In the genomic region with DNA sequence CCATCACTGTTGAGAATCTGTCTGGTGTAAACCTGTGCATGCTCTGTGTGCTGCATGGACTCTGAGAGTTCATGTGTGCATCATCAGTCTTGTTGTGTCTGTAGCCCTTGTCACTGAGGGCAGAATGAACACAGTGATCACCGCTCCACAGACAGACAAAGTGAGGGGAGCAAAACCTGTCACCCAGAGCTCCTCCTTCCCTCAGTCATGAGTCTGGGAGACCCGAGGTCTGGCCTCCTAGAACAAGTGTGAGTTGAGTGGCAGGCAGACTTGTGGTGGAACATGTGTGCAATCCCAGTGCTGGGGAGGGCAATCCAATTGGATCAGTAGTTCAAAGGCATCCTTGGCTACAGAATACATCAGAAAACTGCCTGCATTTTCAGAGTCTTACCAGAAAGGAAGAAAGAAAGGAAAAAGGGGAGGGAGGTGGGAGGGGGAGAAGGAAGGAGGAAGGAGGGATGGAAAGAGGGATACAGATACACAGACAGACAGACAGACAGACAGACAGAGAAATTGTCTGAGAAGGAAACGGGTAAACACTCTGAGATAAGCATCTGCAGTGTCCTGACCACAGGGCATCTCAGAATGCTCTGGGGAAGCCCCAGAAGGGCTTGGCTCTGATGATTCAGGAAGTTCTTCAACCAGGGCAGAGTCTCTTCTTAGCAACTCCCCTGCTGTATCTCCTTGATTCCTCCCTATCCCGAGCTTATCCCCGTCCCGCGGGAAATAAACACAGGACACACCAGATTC, we compare ENCODE assay signal across 8 mouse cellular contexts. TPM values are rescaled to one million over a fixed set of nuclear protein-coding genes. Genes with fewer than 3 reads are reported as not detected.
DNase-seq lines count a peak whose midpoint lies in the region; ATAC-seq and TF ChIP-seq lines count a peak whose summit lies in the region.

No protein-coding gene starts in this region.

- no peak overlapping the region for H3K4me3 ChIP-seq in forebrain, postnatal 0 days (ENCODE audit: low read depth, low read length)
- H3K4me3 ChIP-seq in lung, postnatal 0 days (ENCODE audit: low read depth, low read length): no peak overlapping the region

- H3K9me3 ChIP-seq in forebrain, postnatal 0 days (ENCODE audit: low read length): no peaks in the 10 kb centered on the region
- H3K9me3 ChIP-seq in lung, postnatal 0 days (ENCODE audit: low read length): no peaks in the 10 kb centered on the region

- DNase-seq in adrenal gland, postnatal 10 days: peak; percentile 7
- no peak for DNase-seq in adrenal gland, postnatal 36 days
- peak; percentile 5 for DNase-seq in forebrain, postnatal 0 days
- peak; percentile 39 for DNase-seq in lung, postnatal 0 days (ENCODE audit: low spot score)
- DNase-seq in splenic B cell, adult 2 months (ENCODE audit: low read depth, low spot score): peak; percentile 78
- no peak for DNase-seq in layer of hippocampus, postnatal 14 days (ENCODE audit: low spot score in 2 of 2)
- no peak for DNase-seq in layer of hippocampus, adult 9-10 months (ENCODE audit: low spot score)

- no peak for TF ChIP-seq EP300 in lung, postnatal 0 days (IDR thresholded peaks at IDR 0.05)

- H3K36me3 ChIP-seq in forebrain, postnatal 0 days (ENCODE audit: insufficient read depth): no peaks in the 10 kb centered on the region
- no peaks in the 10 kb centered on the region for H3K36me3 ChIP-seq in lung, postnatal 0 days (ENCODE audit: insufficient read depth, low read length)
- no peaks in the 10 kb centered on the region for H3K36me3 ChIP-seq in splenic B cell, adult 2 months (ENCODE audit: control insufficient read depth, insufficient read depth, low read length, poor library complexity, severe bottlenecking)

- ATAC-seq in CD4-positive, CD25-positive, alpha-beta regulatory T cell, adult 4 months: peak; percentile 92
- ATAC-seq in forebrain, postnatal 0 days: no peak
- ATAC-seq in lung, postnatal 0 days: peak; percentile 53

- H3K9ac ChIP-seq in forebrain, postnatal 0 days: no peak overlapping the region
- H3K9ac ChIP-seq in lung, postnatal 0 days (replicated peaks; ENCODE audit: low read depth): no peak overlapping the region

- peaks cover 6% of the 10 kb centered on the region; the same call in 1 of the 2 replicates for H3K4me1 ChIP-seq in forebrain, postnatal 0 days (ENCODE audit: insufficient read depth)
- H3K4me1 ChIP-seq in lung, postnatal 0 days (ENCODE audit: insufficient read depth, low read depth, low read length): peaks cover 2% of the 10 kb centered on the region; the same call in 1 of the 2 replicates

- H3K4me2 ChIP-seq in forebrain, postnatal 0 days (ENCODE audit: low read depth): peak overlapping the region; percentile 43
- peak overlapping the region; percentile 42 for H3K4me2 ChIP-seq in lung, postnatal 0 days (replicated peaks; ENCODE audit: low read depth, low read length)

- H3K27ac ChIP-seq in forebrain, postnatal 0 days (ENCODE audit: low read depth, low read length): no peak overlapping the region
- no peak overlapping the region for H3K27ac ChIP-seq in lung, postnatal 0 days (ENCODE audit: low read length)

- 30% methylated on average over 7 of the region's 7 CpGs for WGBS in forebrain, postnatal 0 days
- 12% methylated on average over 7 of the region's 7 CpGs for WGBS in lung, postnatal 0 days

- no peaks in the 10 kb centered on the region for H3K27me3 ChIP-seq in forebrain, postnatal 0 days (ENCODE audit: insufficient read depth, low read length)
- no peaks in the 10 kb centered on the region for H3K27me3 ChIP-seq in lung, postnatal 0 days (replicated peaks; ENCODE audit: insufficient read depth, low read length)
- no peaks in the 10 kb centered on the region for H3K27me3 ChIP-seq in splenic B cell, adult 2 months (ENCODE audit: control insufficient read depth, insufficient read depth, low read length, poor library complexity, severe bottlenecking)

- no peak for TF ChIP-seq CTCF in forebrain, postnatal 0 days (IDR thresholded peaks at IDR 0.05; ENCODE audit: low read depth)
- no peak for TF ChIP-seq CTCF in lung, postnatal 0 days (IDR thresholded peaks at IDR 0.05)

RNA-seq across cellular contexts. Expression of gene Zfp974, which starts 4.0 kb away (rescaled TPM):
- 10 to 100 TPM in 1 of 2 experiments, 1 to 10 TPM in 1; 8.9 to 12.8 TPM for total RNA-seq in adrenal gland, postnatal 10 days (2021)
- total RNA-seq in adrenal gland, postnatal 36 days (2021): 10 to 100 TPM; 12.7 to 14.3 TPM
- polyA plus RNA-seq in CD4-positive, CD25-positive, alpha-beta regulatory T cell, adult 4 months (2017; shearing (Covaris generic)): 10 to 100 TPM in 1 of 2 experiments, 1 to 10 TPM in 1; 8.3 to 10.0 TPM
- total RNA-seq in forebrain, postnatal 0 days (2014; rRNA removed): 15.3 and 19.7 TPM in 2 replicates
- polyA plus RNA-seq in forebrain, postnatal 0 days (2015; fragmentation: Nextera tagmentation; extraction: Ambion mirVana): 3.2 and 5.5 TPM in 2 replicates
- polyA plus RNA-seq in lung, postnatal 0 days (2015; fragmentation: Nextera tagmentation; extraction: Ambion mirVana): 5.2 and 5.5 TPM in 2 replicates
- 10 to 100 TPM; 14.2 to 16.5 TPM for total RNA-seq in layer of hippocampus, postnatal 14 days (2021)

RNA-seq across cellular contexts. Expression of gene Zfp780b, which starts 45.7 kb away (rescaled TPM):
- 10 to 100 TPM in 1 of 2 experiments, 1 to 10 TPM in 1; 8.9 to 13.1 TPM for total RNA-seq in adrenal gland, postnatal 10 days (2021)
- 10 to 100 TPM; 10.5 to 13.6 TPM for total RNA-seq in adrenal gland, postnatal 36 days (2021)
- 10 to 100 TPM; 36.1 to 37.0 TPM for polyA plus RNA-seq in CD4-positive, CD25-positive, alpha-beta regulatory T cell, adult 4 months (2017; shearing (Covaris generic))
- 28.8 and 32.2 TPM in 2 replicates for total RNA-seq in forebrain, postnatal 0 days (2014; rRNA removed)
- 12.9 and 19.9 TPM in 2 replicates for polyA plus RNA-seq in forebrain, postnatal 0 days (2015; fragmentation: Nextera tagmentation; extraction: Ambion mirVana)
- 8.5 and 10.2 TPM in 2 replicates for polyA plus RNA-seq in lung, postnatal 0 days (2015; fragmentation: Nextera tagmentation; extraction: Ambion mirVana)
- total RNA-seq in layer of hippocampus, postnatal 14 days (2021): 10 to 100 TPM; 20.5 to 21.0 TPM

Comparison
In these comparisons a context has a peak if more than half of its experiments do, and no peak if none do; other contexts are left out.
1. DNase-seq: peak in adrenal gland, postnatal 10 days (single experiment), forebrain, postnatal 0 days (single experiment), lung, postnatal 0 days (single experiment) and splenic B cell, adult 2 months (single experiment); none in adrenal gland, postnatal 36 days (0 of 2), layer of hippocampus, postnatal 14 days (0 of 2) and layer of hippocampus, adult 9-10 months (single experiment).